Mouse (Mus musculus) liver, postnatal 0 days (tissue): ENCODE data around the gene Rex1bd.

Experiments used
- CTCF ChIP-seq: sonication (generic); IDR thresholded peaks from 2 replicates; pipeline ENCODE4 v1.5.1; 2016; ENCODE audit warnings: antibody characterized with exemption, low read depth
- EP300 ChIP-seq: IDR thresholded peaks from 2 replicates; pipeline ENCODE4 v1.6.1; 2016; ENCODE audit warnings: antibody characterized with exemption, low read depth, mild to moderate bottlenecking

GRCm38 (mm10) chr8:70465701-70466100 is 40.9 kb downstream of the Rex1bd start:
- TF ChIP-seq CTCF = no peak
- TF ChIP-seq EP300 = no peak
